Mouse (Mus musculus) neural tube, embryonic 13.5 days (tissue): ENCODE measurements around the gene Ccr9. TPM values are rescaled to one million over a fixed set of nuclear protein-coding genes. Genes with fewer than 3 reads are reported as not detected.
"Not testable (repeated sequence)": the region's sequence is repeated elsewhere in the genome, so short reads cannot be mapped to it uniquely, and the experiment has no call there.

Experiments
- ATAC-seq: fragments of 200-750 bp; cut with Nextera tagmentation; 2 replicates; pipeline ENCODE4 v1.8.0; 2017; ENCODE audit warnings: low read depth, mild to moderate bottlenecking, moderate TSS enrichment, moderate library complexity
- H3K27ac ChIP-seq: fragments of 300-500 bp; sonication (generic); replicated peaks from 2 replicates; pipeline ENCODE4 v1.5.1; 2015; ENCODE audit warnings: moderate library complexity, mild to moderate bottlenecking, inconsistent platforms
- H3K27me3 ChIP-seq: fragments of 300-500 bp; sonication (generic); 2 replicates; pipeline ENCODE4 v1.6.1; 2015; ENCODE audit warnings: mild to moderate bottlenecking, inconsistent platforms
- H3K36me3 ChIP-seq: fragments of 300-500 bp; sonication (generic); 2 replicates; pipeline ENCODE4 v1.6.1; 2015; ENCODE audit warnings: mild to moderate bottlenecking, inconsistent platforms
- H3K4me1 ChIP-seq: fragments of 300-500 bp; sonication (generic); replicated peaks from 2 replicates; pipeline ENCODE4 v1.6.1; 2015; ENCODE audit warnings: inconsistent platforms
- H3K4me2 ChIP-seq: fragments of 300-500 bp; sonication (generic); 2 replicates; pipeline ENCODE4 v1.6.1; 2015; ENCODE audit warnings: inconsistent platforms, mild to moderate bottlenecking, moderate library complexity
- H3K4me3 ChIP-seq: fragments of 300-500 bp; sonication (generic); 2 replicates; pipeline ENCODE4 v1.5.1; 2015; ENCODE audit warnings: mild to moderate bottlenecking, inconsistent platforms
- H3K9ac ChIP-seq: fragments of 300-500 bp; sonication (generic); 2 replicates; pipeline ENCODE4 v1.6.1; 2015; ENCODE audit warnings: moderate library complexity, mild to moderate bottlenecking, inconsistent platforms
- H3K9me3 ChIP-seq: fragments of 300-500 bp; sonication (generic); 2 replicates; pipeline ENCODE4 v1.6.1; 2016; ENCODE audit warnings: inconsistent platforms
- WGBS: fragments of 180-500 bp; shearing (Covaris S2); methylation state at CpG from one replicate; pipeline ENCODE4 v1.1.7; 2015; 5-methylcytosine and 5-hydroxymethylcytosine counted together
- polyA plus RNA-seq: library from polyadenylated mRNA; unstranded; fragments of >200 nt; fragmentation: Nextera tagmentation; extraction: Ambion mirVana; gene quantifications from 2 replicates; pipeline ENCODE4 v1.2.1, GENCODE M21; 2015

Ccr9 gene
- polyA plus RNA-seq, 1 experiment from 2014 or later = 0.32 TPM

DNA sequence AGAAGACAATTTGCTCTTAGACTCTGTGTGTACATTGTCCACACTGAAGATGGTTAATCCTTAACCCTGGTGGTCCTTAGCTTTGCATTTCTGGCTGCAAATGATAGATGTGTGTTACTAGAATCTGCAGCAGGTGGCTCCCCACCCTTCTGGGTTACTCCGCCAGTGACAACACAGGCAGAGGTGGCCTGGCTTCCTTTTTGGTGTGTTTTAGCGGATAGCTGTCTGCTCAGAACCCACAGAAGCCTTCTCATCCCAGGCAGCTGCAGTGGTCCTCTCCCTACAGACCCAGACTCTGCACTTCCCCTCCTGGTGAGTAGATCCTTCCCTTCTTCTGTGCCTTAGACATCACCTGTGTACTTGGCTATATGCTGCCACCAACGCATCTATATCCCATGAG, 88.8 kb downstream of the Ccr9 start:
- no peak for ATAC-seq

DNA sequence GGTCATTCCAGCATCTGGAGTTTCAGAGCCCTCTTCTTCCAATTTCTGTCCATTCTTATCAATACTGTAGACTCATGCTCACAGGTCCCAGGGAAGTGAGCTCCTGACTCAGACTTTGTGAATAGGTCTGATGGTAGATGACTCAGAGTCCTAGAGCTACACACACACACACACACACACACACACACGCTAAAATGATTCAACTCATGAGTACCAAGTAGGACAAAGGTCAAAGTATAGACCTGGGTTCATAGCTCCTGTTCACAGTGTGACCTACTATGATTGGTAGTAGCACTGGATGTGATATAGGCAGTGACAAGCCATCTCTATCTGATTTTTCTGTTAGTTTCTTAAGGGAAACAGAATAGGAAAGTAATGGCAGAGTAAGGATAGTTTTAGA, 90.2 kb downstream of the Ccr9 start:
- no peak for ATAC-seq
- Histone ChIP-seq H3K9me3 (no peaks in the 10 kb centered on the region), H3K27ac (no peak overlapping the region), H3K36me3 (no peaks in the 10 kb centered on the region), H3K27me3 (no peaks in the 10 kb centered on the region), H3K4me2 (no peak overlapping the region), H3K9ac (no peak overlapping the region), H3K4me1 (no peaks in the 10 kb centered on the region), H3K4me3 (no peak overlapping the region)
- WGBS = 84% methylated on average over 1 of the region's 1 CpGs

More for the DNA sequence above, 88.8 kb downstream of the Ccr9 start:
- Histone ChIP-seq H3K36me3 (no peaks in the 10 kb centered on the region), H3K4me3 (no peak overlapping the region), H3K9ac (no peak overlapping the region), H3K4me1 (no peaks in the 10 kb centered on the region), H3K9me3 (no peaks in the 10 kb centered on the region), H3K27ac (no peak overlapping the region), H3K27me3 (no peaks in the 10 kb centered on the region), H3K4me2 (no peak overlapping the region)
- WGBS = 75% methylated on average over 3 of the region's 3 CpGs

DNA sequence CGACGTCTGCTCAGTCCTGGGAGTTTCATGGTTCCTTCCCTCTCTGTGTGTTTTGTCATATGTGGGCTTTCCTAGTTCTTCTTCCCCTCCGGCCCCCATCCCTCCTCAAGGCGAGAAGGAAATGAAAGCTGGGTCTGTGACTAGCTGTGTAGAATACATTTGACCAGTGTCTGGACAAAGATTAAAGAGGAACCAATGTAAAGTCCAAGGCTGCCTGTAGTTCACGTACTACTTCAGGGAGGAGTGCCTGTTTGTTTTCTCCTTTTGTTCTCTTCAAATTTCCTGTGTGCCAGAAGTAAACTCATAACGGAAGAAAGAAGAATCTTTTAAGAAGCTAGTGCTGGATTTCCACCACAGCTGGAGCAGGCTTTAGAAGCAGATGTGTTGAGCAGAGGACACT, 91.3 kb downstream of the Ccr9 start:
- Histone ChIP-seq H3K9ac (no peak overlapping the region), H3K27me3 (no peaks in the 10 kb centered on the region), H3K4me1 (no peaks in the 10 kb centered on the region), H3K4me2 (no peak overlapping the region), H3K36me3 (no peaks in the 10 kb centered on the region), H3K27ac (no peak overlapping the region), H3K9me3 (no peaks in the 10 kb centered on the region), H3K4me3 (no peak overlapping the region)
- no peak for ATAC-seq
- 63% methylated on average over 6 of the region's 6 CpGs for WGBS

GRCm38 (mm10) chr9:123773299-123773698, 95.1 kb downstream of the Ccr9 start:
- not testable (repeated sequence) for H3K4me3 ChIP-seq, H3K4me1 ChIP-seq, H3K27me3 ChIP-seq, ATAC-seq, H3K27ac ChIP-seq, H3K36me3 ChIP-seq, H3K9me3 ChIP-seq, H3K9ac ChIP-seq, H3K4me2 ChIP-seq
- WGBS = 36% methylated on average over 2 of the region's 2 CpGs

GRCm38 (mm10) chr9:123788855-123789529, 110.8 kb downstream of the Ccr9 start:
- no peaks in the 10 kb centered on the region for H3K4me1 ChIP-seq
- H3K27ac ChIP-seq = no peak overlapping the region
- no peak overlapping the region for H3K9ac ChIP-seq
- H3K36me3 ChIP-seq = peaks cover 48% of the 10 kb centered on the region
- no peak overlapping the region for H3K4me3 ChIP-seq
- no peaks in the 10 kb centered on the region for H3K27me3 ChIP-seq
- no peak for ATAC-seq
- H3K9me3 ChIP-seq = 0 out of 2 replicates have a peak, but pooled peaks cover 2% of the 10 kb centered on the region
- 71% methylated on average over 4 of the region's 4 CpGs for WGBS
- H3K4me2 ChIP-seq = no peak overlapping the region

DNA sequence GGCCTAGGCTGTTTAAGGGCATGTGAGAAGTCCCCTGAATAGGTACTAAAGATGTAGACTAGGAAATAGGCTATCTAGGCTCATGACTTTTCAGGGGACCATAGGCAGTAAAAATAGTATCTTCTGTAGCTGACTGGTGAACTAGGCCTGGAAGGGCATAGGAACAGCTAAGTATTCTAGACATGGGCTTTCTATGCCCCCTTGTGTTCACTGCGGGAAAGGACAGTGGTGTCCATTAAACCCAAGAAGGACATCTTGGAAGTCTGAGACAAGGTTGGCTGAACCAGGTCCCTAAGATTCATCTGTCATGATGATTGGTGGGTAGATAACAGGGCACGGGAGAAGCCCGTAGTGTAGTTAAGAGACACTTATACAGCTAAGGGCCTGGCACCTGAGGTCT, 117.9 kb downstream of the Ccr9 start:
- no peak overlapping the region for H3K9ac ChIP-seq
- WGBS = 69% methylated on average over 3 of the region's 3 CpGs
- no peaks in the 10 kb centered on the region for H3K4me1 ChIP-seq
- peaks cover 53% of the 10 kb centered on the region for H3K36me3 ChIP-seq
- H3K9me3 ChIP-seq = no peaks in the 10 kb centered on the region
- no peak overlapping the region for H3K4me2 ChIP-seq
- ATAC-seq = no peak
- no peak overlapping the region for H3K27ac ChIP-seq
- H3K4me3 ChIP-seq = no peak overlapping the region
- H3K27me3 ChIP-seq = no peaks in the 10 kb centered on the region

DNA sequence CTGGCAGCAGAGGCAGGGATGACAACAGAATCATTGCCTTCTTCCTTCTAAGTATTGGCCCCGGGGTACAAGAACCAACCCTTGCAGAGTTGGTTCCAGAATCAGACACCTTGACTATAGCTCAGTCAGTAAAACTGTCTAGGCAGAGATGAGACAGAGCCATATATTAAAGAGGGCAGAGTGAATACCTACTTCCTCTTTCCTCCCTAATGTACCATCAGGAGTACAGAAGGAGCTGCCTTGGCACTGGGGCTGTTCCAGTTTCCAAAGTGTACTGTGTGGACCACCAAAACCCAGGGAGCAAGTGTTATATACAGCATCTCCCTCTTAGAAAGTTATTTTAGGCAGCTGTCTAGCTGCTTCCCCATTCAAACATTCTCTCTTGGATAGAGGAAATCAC, 123.3 kb downstream of the Ccr9 start:
- H3K36me3 ChIP-seq = peaks cover 30% of the 10 kb centered on the region; the same call in 1 of the 2 replicates
- no peaks in the 10 kb centered on the region for H3K4me1 ChIP-seq
- no peak overlapping the region for H3K27ac ChIP-seq
- H3K9ac ChIP-seq = no peak overlapping the region
- H3K4me3 ChIP-seq = no peak overlapping the region
- no peaks in the 10 kb centered on the region for H3K27me3 ChIP-seq
- H3K9me3 ChIP-seq = no peaks in the 10 kb centered on the region
- 94% methylated on average over 1 of the region's 1 CpGs for WGBS
- H3K4me2 ChIP-seq = no peak overlapping the region
- no peak for ATAC-seq

GRCm38 (mm10) chr9:123802421-123802820, 124.2 kb downstream of the Ccr9 start:
- 95% methylated on average over 2 of the region's 2 CpGs for WGBS
- no peaks in the 10 kb centered on the region for H3K4me1 ChIP-seq
- no peak overlapping the region for H3K4me2 ChIP-seq
- no peak overlapping the region for H3K4me3 ChIP-seq
- no peak overlapping the region for H3K27ac ChIP-seq
- peaks cover 22% of the 10 kb centered on the region; the same call in 1 of the 2 replicates for H3K36me3 ChIP-seq
- H3K27me3 ChIP-seq = no peaks in the 10 kb centered on the region
- no peak overlapping the region for H3K9ac ChIP-seq
- no peaks in the 10 kb centered on the region for H3K9me3 ChIP-seq
- no peak for ATAC-seq

DNA sequence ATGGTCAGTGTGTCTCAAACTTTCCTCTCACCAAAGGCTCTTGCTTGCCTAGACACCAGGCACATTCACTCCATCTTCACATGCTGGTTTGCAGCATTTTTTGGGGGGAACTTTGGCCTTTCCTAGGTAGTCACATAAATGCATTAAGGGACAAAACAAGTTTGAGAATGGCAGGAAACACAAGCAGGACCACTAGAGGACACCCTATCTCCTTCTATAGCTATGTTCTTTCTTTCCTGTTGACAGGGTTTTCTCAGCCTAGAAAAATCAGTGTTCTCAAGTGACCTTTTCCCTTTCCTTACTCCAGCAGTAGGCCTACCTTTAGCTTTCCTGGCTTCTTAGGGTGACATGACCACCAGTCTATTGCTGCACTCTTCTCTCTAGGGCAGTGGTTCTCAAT, 124.7 kb downstream of the Ccr9 start:
- H3K9me3 ChIP-seq = no peaks in the 10 kb centered on the region
- no peaks in the 10 kb centered on the region for H3K4me1 ChIP-seq
- no peak for ATAC-seq
- no peaks in the 10 kb centered on the region for H3K27me3 ChIP-seq
- H3K4me2 ChIP-seq = no peak overlapping the region
- H3K4me3 ChIP-seq = no peak overlapping the region
- H3K36me3 ChIP-seq = peaks cover 18% of the 10 kb centered on the region; the same call in 1 of the 2 replicates
- no peak overlapping the region for H3K9ac ChIP-seq
- H3K27ac ChIP-seq = no peak overlapping the region

DNA sequence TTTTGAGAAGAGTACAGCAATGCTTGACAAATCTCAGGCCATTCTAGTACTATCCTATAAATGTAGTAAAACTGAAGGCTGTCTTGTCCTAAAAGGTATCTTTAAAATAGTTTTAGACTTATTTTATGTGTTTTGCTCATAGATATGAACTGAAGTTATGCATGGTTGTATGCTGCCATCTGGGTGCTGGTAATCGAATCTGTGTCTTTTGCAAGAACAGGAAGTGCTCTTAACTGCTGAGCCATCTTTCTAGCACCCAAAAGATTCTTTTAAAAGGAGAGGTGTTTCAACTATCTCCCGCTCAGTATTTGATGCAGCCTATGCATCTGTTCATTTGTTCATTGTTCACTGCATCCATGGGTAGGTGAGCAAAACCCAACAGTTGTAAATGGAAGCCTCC, 127.0 kb downstream of the Ccr9 start:
- 95% methylated on average over 2 of the region's 2 CpGs for WGBS
- Histone ChIP-seq H3K4me2 (no peak overlapping the region), H3K4me1 (no peaks in the 10 kb centered on the region), H3K9me3 (no peaks in the 10 kb centered on the region), H3K36me3 (peaks cover 15% of the 10 kb centered on the region; the same call in 1 of the 2 replicates), H3K27ac (no peak overlapping the region), H3K27me3 (no peaks in the 10 kb centered on the region), H3K4me3 (no peak overlapping the region), H3K9ac (no peak overlapping the region)
- no peak for ATAC-seq

GRCm38 (mm10) chr9:123806267-123806666, 128.0 kb downstream of the Ccr9 start, which contains the start of gene Cxcr6:
Gene Cxcr6, plus strand, starts transcription at chr9:123806475.
- no peaks in the 10 kb centered on the region for H3K4me1 ChIP-seq
- H3K27ac ChIP-seq = no peak within 1 kb of the TSS
- 94% methylated on average over 5 of the region's 5 CpGs for WGBS
- no peaks in the 10 kb centered on the region for H3K27me3 ChIP-seq
- H3K36me3 ChIP-seq = peaks cover 18% of the 10 kb centered on the region
- no peak within 1 kb of the TSS for H3K9ac ChIP-seq
- ATAC-seq = no peak
- H3K9me3 ChIP-seq = no peaks in the 10 kb centered on the region
- H3K4me3 ChIP-seq = no peak within 1 kb of the TSS
- no peak within 1 kb of the TSS for H3K4me2 ChIP-seq

- Histone ChIP-seq H3K9me3 (no peaks in the 10 kb centered on the region), H3K27me3 (no peaks in the 10 kb centered on the region), H3K27ac (no peak overlapping the region), H3K4me3 (no peak overlapping the region), H3K4me2 (no peak overlapping the region), H3K9ac (no peak overlapping the region), H3K4me1 (no peaks in the 10 kb centered on the region), H3K36me3 (peaks cover 14% of the 10 kb centered on the region)
- 77% methylated on average over 7 of the region's 7 CpGs for WGBS
- ATAC-seq = no peak
Measured at GRCm38 (mm10) chr9:123808583-123808982, 130.3 kb downstream of the Ccr9 start.

- H3K4me2 ChIP-seq = no peak overlapping the region
- no peak overlapping the region for H3K9ac ChIP-seq
- no peak for ATAC-seq
- H3K4me1 ChIP-seq = no peaks in the 10 kb centered on the region
- H3K4me3 ChIP-seq = no peak overlapping the region
- H3K27ac ChIP-seq = no peak overlapping the region
- H3K36me3 ChIP-seq = peaks cover 26% of the 10 kb centered on the region
- 97% methylated on average over 3 of the region's 3 CpGs for WGBS
- no peaks in the 10 kb centered on the region for H3K9me3 ChIP-seq
- H3K27me3 ChIP-seq = no peaks in the 10 kb centered on the region
Measured at GRCm38 (mm10) chr9:123811831-123812230, 133.6 kb downstream of the Ccr9 start.
